Mouse (Mus musculus) ovary, adult 18-20 months (tissue): ENCODE results near the gene Jsrp1.
A peak's percentile ranks its signal among the peaks of the same experiment; 100 is the strongest.

ENCODE experiments used
- DNase-seq: peaks from one replicate; pipeline ENCODE4 v3.0.0; 2022; ENCODE audit warnings: low spot score, mixed read lengths

The Jsrp1 gene

DNA sequence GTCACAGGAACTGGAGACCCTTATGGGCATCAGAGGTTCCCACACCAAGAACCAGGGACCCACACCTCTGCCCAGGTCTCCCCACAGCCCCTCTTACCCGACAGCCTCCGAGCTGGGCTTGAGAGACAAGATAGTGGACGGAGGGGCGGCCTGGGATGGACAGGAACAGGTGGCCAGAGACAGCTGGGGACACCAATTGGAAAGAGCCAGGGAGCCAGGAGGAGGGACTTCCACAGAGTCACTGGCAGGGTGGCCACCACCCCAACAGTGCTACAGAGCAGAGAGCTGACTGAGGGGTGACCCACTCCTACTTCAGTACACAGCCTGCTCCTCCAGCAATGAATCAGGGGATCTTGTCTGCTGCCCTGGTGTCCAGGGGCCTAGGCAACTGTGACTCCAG lies at the start of gene Jsrp1:
TSS of gene Jsrp1 (minus strand) at position 133 of the 400 bp plus-strand sequence.
- no peak for DNase-seq

DNA sequence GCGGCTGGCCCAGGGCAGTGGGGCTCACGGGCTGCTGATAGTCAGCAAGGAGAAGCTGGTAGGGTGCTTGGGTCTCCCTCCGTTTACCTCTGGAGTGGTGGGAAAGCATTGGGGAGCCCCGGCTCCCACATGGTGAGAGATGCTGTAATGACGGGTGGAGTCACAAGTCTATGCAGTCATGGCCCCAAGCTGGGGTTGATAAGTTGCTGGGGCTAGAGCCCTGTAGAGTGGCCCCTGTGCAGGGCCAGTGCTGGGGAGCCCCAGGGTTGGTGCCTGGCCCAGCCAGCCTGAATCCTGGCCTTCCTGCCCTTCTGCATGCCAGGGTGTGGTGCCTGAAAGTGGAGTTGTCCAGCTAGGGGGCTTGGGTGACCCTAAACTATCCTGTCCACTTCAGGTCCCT lies 49.0 kb upstream of the Jsrp1 start:
- DNase-seq, result no peak

DNA sequence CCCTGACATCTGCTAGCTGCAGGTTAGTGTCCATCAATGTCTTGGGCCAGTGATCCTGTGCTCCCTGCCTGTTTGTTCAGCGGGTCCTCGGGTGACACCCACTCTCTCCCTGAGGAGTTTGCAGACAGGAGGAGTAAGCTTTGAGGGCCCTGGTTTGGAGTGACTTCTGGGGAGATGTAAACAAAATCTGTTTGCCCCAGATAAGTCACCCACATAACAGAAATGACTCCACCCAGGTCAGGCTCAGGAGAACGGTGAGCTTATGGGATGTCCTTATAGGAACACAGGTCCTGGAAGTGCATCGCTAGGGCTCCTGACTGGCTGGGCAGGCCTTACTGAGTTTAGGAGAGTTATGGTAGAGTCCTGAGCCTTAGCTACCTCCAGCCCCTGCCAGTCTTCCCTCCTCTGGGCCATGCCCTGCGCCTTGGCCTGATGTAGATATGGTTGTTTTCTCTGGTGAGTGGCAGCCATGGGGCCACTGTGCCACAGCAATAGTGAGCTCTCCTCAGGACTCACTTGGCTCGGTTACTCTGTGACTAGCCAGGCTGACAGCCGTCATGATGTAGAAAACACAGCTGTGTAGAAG lies 45.1 kb upstream of the Jsrp1 start:
- DNase-seq, result no peak

DNA sequence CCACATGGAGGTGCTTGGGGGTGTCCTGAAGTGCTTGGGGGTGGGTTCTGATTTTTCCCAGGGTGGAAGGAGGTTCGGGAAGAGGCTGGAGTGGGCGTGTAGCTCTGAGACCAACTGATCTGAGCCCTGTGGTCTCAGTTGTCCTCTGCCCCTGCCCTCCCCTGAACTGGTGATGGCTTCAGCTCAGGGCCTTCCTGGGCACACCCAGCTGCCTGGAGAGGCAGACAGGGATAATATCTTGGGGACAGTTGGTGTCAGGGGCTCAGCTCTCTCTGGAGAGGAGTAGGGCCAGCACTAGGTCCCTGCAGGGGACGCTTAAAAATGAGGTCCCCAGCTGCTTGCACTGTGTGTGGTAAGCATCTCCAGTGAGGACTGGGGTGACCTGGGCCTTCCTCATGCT lies 44.5 kb upstream of the Jsrp1 start:
- DNase-seq, result no peak

DNA sequence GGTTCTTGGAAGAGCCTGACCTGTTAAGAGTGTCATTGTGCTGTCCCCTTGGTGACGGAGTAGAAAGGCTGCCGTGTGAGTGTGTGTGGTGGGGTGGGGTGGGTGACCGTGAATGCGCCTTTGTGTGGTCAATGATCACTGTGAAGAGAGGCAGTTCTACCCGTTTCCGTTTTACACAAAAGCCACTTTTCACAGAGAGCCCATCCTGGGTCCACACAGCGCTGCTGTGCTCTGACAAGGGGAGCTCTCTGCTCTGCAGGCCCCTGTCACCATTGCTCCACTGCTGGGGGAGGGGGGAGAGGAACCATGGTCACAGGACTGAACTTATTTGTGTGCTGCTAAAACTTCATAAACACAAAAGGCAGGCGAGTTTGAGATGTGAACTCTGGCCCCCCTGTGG lies 44.1 kb upstream of the Jsrp1 start:
- no peak for DNase-seq

DNA sequence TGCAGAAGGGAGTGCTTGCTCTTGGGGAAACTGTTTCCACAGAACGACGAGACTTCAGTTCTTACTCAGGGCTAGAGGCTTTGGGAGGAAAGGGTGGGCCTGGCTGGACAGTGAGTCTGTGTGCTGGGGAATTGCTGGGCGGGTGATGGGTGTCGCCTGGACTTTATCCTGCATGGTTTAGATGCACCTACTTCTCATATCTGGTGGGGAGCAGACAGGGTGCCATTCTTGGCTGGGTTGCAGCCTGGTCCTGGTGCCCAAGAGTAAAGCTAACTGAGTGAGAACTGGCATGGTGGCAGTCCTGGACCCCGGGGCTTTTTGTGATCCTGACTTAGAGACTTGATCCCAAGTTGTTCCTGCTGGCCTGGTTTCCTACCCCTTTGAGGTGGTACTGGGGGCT lies 43.6 kb upstream of the Jsrp1 start:
- DNase-seq, result no peak

DNA sequence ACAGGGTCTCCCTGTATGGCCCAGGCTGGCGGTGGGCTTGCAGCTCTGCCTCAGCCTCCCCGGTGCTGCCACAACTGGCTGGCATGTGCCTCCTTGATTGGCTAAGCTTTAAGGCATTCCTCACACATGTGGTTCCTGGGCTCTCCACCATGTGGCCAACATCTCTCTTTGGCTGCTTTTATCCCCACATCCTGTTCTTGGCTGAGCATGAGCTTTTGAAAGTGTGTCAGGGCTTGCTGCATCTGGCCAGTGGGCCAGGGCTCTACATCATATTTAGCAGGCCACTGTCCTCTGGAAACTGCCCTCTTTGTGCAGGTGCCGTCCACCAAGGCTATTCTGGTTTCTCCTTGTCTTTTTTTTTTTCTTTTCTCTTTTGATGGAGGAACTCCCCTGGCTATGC lies 43.0 kb upstream of the Jsrp1 start:
- DNase-seq, result no peak

DNA sequence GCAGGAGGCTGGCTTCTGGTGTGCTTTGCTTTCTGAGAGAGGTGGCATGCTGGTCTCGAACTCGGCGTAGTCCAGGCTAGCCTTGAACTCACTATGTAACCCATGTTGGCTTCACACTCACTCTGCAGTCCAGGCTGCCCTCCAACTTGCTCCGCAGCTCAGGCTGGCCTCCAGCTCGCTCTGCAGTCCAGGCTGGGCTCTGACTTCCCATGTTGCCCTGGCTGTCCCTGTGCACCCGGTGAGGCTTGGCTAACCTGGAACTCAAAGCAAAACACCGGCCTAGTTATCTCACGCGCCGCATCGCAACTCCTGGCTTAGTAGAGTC lies 42.4 kb upstream of the Jsrp1 start:
- DNase-seq, result no peak

DNA sequence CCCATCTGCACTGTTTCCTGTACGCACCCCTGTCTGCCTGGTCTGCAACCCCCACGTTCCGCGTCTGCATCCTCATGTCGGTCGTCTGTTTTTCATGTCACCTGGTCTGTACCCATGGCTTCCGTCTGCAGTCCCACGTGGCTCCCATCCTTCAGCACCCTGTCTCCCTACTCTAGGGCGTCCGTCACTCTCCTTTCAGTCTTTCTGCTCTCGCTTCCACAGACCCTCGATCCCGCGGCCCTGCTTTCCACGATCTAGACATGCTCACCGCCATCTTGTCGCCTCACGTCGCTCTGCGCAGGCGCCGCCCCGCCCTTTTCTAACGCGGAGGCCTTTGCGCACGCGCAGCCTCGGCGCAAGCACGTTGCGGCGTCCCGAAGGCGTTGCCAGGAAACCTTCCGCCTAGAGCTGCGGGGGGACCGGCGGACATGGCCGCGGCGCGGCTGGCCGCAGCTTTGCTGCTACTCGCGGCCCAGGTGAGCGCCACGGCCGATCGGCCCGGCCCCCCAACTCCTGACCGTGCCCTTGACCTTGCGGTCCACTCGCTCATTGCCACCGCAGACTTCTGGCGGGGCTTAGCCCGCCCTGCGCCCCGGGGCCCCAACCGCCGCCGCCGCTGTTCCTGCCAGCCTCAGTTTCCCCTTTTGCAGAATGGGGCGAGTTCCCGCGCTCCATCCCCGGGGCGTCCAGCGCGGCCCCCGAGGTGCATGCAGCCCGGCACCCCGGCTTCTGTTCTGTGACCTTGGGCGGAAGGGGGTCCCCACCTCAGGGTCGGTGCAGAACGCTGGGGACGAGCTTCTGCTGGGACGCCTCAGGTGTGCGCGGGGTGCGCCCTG lies 41.8 kb upstream of the Jsrp1 start, which contains the start of the genes Lsm7 and Sppl2b:
TSS of gene Lsm7 (minus strand) at position 297 of the 836 bp plus-strand sequence.
TSS of gene Sppl2b (plus strand) at position 363 of the 836 bp plus-strand sequence.
- peak; percentile 93 for DNase-seq

DNA sequence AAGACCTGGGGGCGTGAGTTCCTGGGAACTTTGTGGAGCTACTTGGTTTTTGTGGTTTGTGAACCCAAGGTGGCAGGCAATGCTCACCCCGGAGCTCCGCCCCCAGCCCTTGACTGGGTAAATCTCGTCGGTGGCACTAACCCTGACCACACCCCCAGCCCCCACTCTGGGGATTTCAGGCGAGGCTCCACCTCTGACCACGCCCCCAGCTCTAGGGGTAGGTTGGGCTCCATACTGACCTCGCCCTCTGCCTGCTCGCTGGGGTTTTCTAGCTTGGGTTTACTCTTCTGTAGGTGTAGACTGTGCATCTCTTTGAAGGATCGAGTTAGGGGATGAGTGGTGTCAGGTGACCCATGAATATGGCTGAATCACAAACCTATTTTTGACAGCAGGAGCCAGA lies 35.3 kb upstream of the Jsrp1 start:
- no peak for DNase-seq

DNA sequence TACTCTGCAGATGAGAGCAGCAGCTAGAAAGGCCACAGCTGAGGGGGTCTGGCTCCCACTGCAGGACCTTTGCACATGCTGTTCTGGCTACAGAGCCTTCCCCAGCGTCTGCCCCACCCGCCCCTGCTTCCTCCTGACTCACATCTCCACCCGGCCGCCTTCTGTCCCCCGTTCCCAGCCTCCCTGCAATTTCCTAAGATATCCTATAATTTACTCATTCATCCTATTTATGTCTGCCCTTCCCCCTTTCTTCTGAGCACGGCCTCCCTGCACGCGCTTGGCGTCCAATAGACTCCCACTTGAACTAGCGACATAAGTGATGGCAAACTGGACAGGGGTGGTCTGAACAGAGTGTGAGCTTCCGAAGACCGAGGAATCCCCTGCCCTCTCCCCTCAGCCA lies 32.4 kb upstream of the Jsrp1 start:
- no peak for DNase-seq

DNA sequence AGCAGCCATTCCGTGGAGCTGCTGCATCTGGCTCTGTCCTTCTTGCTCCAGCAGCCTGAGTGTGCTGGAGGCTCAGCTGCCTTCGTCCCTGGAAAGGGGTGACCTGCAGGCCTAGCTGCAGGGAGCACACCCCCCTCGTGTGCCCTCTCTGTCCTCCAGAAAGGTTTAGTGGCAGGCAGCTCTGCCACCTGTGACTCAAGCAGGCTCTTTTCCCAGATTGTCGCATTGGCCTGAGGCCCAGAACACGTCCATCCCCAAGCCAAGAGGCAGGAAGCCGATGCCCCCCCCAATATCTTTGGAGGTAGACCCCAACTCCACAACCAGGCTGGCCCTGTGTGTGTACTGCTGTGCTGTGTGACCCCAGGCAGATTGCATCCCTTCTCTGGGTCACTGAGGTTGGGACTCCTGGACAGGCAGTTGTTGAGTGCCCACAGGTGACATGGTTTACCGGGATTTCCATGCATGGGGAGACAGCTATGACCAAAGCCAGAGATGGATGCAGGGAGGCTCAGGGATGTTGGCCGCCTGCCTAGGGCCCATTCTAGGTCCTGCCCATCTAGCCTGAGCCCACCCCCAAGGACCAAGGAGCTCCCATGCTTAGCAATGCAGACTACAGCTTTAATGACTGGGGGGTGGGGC lies 31.9 kb upstream of the Jsrp1 start:
- DNase-seq, result no peak

DNA sequence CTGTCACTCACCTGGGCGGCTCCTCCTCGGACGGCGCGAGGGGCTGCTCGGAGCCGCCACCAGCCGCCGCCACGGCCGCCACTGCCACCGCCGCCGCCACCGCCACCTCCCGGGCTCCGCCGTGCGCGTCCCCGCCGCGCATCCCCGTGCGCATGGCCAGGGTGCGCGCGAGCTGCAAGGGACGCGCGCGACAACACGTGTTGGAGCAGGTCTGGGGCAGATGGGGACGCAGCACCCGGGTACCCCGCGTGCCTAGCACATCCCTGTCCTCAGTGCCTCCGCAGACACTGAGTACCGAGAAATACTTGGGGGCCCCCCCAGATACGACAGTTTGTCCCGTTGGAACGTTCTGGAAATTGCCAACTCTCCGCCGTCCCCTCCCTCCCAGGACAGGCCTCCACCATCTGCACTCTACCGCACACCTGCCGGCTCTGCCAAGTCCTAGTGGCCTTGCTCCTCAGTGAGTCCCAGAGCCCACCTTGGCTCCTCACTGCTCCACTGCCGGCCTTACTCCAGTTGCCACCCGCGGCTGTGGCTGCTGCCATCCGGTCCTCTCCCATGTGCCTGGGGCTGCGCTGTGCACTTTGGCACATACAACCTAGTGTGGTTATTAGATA lies 30.7 kb upstream of the Jsrp1 start, which contains the start of gene Lingo3:
TSS of gene Lingo3 (minus strand) at position 109 of the 617 bp plus-strand sequence.
- DNase-seq, result no peak

DNA sequence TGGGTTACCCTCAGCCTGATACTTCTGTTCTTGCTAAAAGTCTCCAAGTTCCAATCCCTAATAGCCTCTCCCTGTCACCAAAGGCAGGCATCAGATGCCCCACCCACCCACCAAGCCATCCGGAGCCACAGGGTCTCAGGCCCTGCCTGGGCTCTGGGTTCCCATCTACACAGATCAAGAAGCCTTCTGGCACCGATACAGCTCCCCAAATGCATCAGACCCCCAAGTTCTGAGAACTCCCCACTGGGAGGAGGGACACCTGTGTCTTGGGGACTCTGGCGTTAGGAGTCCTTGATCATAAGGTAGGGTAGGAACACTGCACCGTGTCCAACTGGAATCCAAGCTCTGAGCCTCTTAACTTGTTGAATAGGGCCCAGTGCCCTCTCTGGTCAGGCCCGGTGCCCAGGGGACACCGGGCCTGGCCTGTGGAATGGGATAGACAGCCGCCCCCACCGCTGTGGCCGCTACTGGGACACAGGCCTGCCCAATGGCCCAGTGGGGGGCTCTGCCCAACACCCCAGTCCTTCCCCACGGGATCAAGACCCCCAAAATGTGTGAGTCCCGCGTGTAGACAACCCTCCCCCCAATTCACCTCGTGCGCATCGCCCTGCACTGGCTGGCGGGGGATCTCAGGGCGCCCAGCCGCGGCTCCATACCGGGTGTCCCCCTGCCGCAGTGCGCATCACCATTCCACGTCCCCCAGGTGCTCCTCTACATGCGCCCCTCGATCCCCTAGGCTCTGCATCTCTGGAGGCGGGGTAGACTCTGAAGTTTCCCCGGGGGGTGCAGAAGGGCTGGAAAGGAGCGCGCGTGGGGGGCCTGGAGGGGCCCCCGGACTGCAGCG lies 30.0 kb upstream of the Jsrp1 start:
- DNase-seq, result no peak

DNA sequence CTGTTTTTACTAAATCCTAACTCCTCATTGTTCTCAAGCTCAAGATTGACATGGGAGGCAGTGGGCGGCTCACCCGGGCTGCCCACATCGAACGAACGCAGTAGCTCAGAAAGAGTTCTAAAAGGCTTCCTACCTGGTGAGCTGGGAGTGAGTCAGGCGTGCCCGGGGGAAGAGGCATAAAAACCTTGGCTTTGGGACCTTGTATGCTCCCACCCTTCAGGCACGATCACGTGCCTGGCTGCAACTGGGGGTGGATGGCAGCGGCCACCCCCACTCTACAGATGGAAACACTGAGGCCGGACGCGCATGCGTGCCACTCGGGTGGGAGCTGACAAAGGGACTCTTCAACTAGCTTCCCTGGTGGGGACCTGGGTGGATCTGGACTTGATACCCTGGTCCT lies 29.0 kb upstream of the Jsrp1 start:
- no peak for DNase-seq

DNA sequence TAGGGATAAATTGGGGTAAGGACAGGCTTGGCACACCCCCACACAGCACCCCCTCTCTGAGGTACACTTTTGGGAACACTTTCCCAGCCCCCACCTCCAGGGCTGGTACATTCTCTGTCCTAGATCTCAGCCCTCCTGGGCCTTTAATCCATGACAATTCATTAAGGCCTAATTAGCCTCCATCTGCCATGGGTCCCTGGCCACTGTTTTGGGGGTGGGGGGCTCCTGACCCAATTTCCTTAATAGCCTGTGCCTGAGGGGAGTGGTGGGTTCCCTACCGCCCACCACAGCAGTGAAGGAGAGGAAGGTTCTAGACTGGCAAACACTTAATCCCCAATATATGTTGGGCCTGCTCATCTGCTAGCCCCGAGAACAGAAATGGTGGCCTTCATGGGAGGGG lies 28.4 kb upstream of the Jsrp1 start:
- DNase-seq, result no peak

DNA sequence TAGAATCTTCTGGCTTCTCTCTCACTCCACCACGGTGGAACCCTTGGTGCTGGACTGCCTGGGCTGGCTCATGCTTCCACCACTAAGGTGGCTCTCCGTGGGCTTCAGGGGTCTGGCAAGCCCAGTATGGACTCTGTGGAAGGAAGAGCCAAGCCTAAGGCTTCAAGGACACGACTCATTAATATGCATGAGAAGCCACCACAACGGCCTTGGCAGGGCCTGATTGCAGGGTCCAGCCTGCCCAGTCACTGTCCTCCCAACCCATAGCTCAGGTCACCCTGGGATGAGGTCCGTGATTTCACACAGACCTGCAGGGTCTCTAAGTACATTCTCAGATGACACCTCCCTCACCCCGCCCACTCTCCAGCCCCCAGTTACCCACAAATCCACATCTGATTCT lies 26.6 kb upstream of the Jsrp1 start:
- no peak for DNase-seq

DNA sequence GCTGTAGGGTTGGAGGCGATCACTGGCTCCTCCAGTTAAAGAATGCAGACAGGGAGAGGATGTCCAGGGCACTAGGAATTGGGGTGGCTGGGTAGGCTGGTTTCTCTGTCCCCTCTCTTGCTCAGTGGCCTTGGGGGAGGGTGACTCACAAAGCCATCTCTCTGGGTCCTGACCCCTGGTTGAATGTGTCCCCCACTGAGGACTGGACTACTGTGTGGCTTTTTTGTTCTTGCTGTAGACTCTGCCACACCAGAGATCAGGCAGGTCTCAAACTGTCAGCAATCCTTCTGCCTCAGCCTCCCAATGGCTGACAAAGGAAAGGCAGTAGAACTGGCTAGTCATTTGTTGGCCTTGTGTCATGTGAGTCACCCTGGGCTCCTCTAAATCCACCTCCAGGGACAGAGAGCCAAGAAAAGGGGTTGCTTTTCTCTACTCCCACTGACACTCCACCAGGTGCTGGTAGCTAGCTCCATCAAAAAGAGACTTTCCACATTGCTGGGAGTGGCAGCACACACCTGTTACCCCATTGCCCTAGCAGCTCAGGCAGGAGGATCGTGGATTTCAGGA lies 25.1 kb upstream of the Jsrp1 start:
- DNase-seq, result no peak

DNA sequence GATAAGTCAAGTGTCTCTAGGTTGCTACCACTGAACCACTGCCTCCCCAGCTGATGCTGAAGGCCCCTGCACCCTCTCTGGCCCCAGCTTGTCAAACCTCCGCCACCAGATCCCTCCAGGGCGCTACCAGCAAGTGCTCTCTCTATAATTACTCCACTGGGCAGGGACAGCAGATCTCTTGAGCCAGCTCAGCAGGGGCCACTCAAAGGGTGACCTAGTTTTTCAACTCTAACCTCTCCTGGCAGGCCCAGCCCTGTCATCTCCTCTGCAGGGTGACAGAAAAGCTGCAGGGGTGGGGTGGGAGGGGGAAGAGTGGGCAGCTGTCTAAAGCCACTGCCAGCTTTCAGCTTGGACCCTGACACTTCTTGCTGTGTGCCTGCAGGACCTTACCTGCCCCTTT lies 24.5 kb upstream of the Jsrp1 start:
- DNase-seq, result no peak

DNA sequence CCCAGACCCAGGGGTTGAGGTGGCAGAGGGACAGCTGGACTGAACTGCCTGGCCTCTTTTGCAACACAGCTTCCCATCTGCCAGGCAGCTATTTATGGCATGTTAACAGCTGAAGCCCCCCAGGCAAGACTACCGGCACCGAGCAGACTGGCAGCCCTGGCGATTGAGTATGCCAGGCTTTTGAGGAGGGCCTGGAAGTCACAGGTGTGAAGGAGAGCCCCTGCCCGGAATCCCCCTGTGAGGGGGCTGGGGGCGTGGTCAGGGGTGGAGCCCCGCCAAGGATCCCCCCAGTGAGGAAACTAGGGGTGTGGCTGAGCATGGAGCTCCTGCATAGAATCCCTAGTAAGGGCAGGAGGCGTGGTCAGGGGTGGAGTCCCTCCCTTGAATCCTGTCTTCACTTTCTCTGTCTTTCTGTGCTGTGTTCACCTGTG lies 23.7 kb upstream of the Jsrp1 start:
- DNase-seq, result no peak

DNA sequence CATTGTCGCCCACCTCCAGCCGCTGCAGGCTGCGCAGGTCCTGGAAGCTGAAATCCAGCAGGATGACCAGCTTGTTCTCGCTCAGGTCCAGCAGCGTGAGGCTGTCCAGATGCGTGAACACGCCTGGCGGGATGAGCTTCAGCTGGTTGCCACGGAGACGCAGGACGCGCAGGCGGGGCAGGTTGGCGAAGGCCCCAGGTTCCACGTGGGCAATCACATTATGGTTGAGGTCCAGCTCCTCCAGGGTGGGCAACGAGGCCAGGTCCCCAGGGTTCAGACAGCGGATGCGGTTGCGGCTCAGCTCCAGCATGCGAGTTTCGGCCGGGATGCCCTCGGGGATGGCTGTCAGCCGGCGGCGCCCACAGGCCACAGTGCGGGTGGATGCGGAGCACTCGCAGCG lies 22.3 kb upstream of the Jsrp1 start:
- DNase-seq, result no peak

DNA sequence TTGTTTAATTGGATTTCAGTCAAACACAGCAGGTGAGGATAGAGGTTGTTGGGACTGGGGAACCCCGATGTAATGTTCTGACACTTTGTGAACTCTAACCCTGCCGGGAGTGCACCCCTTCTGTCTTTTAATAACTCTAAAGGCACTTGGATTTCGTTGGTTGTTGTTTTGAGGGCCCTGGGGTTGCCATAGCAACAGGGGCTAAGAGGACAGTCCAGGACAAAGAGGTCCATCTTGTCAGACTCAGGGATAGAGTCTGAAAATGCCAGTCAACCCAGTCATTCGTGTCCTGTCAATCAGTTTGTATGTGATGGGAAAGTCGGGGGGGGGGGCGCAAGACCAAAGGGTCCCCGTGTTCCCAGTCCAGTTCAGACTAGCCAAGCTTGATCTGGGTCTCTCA lies 19.5 kb upstream of the Jsrp1 start:
- DNase-seq, result no peak
